ENCODE assay signal across 10 mouse cellular contexts in genomic region chrX:169813673-169814072, GRCm38 (mm10).
"Had no signal": no experiment of that assay in that cellular context is flagged by ENCODE, and none has a peak within 500 bp of the region (broad histone marks: within the 10 kb centered on the region; RNA-seq: fewer than 3 reads in every experiment).

No protein-coding gene starts in this region.

- DNase-seq: kidney, postnatal 10 days; kidney, postnatal 36 days; left cerebral cortex, postnatal 4 days; liver, postnatal 0 days; lung, embryonic 14.5 days; lung, postnatal 10 days; lung, postnatal 4 days; midbrain, embryonic 14.5 days; thymus, adult 18-20 months; thymus, postnatal 36 days had no signal
